Comparison of ENCODE assay signal across 8 mouse cellular contexts in the genomic region with DNA sequence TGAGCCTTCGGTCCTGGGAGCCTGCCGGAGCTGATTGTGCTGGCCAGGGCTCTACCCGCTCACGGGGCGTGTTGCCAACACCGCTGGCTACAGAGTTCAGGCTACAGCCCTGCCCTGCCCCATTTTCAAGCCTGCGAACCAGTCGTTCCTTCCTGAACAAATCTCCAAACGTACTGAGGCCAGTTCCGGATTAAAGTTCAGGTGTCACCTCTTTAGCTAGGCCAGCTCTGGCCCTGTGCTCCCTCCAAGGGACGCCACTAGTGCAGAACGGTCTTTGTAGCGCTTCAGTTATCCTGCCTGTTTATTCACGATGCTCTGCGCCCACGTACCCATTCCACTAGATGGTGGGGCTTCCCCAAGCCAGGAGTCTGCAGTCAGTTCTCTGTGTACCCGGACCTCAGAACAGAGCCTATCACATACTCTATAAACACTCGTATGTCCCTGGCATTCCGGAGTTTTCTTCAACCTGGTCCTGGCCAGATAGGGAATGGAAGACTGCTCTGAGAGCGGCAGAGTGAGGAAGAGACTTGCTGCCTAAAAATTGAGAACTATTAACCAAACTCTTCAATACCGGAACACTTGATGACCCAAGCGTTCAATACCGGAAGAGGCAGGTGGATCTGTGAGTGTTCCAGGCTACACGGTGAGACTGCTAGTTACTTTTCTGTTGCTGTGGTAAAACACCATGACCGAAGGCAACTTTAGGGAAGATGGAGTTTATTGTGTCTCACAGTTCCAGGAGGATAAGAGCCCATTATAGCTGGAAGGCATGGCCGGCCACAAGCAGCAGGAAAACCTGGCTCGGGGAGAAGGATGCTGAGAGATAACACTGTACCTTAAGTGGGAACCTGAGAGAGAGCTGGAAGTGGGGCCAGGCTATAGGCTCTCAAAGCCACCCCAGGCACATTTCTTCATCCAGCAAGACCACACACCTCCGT. TPM values are rescaled to one million over a fixed set of nuclear protein-coding genes. Genes with fewer than 3 reads are reported as not detected.
DNase-seq lines count a peak whose midpoint lies in the region; ATAC-seq lines count a peak whose summit lies in the region.

A gene (minus strand): TSS at position 101 of the 938 bp plus-strand sequence.

- H3K4me2 ChIP-seq in hindbrain, embryonic 13.5 days: peak within 1 kb of the TSS; percentile 73
- H3K4me2 ChIP-seq in liver, embryonic 15.5 days: peak within 1 kb of the TSS; percentile 80

- peak within 1 kb of the TSS; percentile 93 for H3K27ac ChIP-seq in hindbrain, embryonic 13.5 days
- peak within 1 kb of the TSS; percentile 95 for H3K27ac ChIP-seq in liver, embryonic 15.5 days (replicated peaks)

- no peaks in the 10 kb centered on the region for H3K27me3 ChIP-seq in hindbrain, embryonic 13.5 days
- H3K27me3 ChIP-seq in liver, embryonic 15.5 days: no peaks in the 10 kb centered on the region

- 0 out of 2 replicates have a peak, but pooled peaks cover under 1% of the 10 kb centered on the region for H3K36me3 ChIP-seq in hindbrain, embryonic 13.5 days
- H3K36me3 ChIP-seq in liver, embryonic 15.5 days (replicated peaks): peaks cover 11% of the 10 kb centered on the region; the same call in 1 of the 2 replicates

- WGBS in hindbrain, embryonic 13.5 days: 37% methylated on average over 27 of the region's 28 CpGs
- WGBS in liver, embryonic 15.5 days (ENCODE audit: insufficient replicate concordance): 35% methylated on average over 28 of the region's 28 CpGs

- peak within 1 kb of the TSS; percentile 91 for H3K4me3 ChIP-seq in hindbrain, embryonic 13.5 days
- peak within 1 kb of the TSS; percentile 86 for H3K4me3 ChIP-seq in liver, embryonic 15.5 days (replicated peaks)

- H3K9ac ChIP-seq in hindbrain, embryonic 13.5 days: peak within 1 kb of the TSS; percentile 92
- H3K9ac ChIP-seq in liver, embryonic 15.5 days: peak within 1 kb of the TSS; percentile 92

- no peaks in the 10 kb centered on the region for H3K9me3 ChIP-seq in hindbrain, embryonic 13.5 days
- H3K9me3 ChIP-seq in liver, embryonic 15.5 days (replicated peaks): no peaks in the 10 kb centered on the region

- peaks cover 39% of the 10 kb centered on the region for H3K4me1 ChIP-seq in hindbrain, embryonic 13.5 days (replicated peaks)
- peaks cover 61% of the 10 kb centered on the region for H3K4me1 ChIP-seq in liver, embryonic 15.5 days (replicated peaks)

- DNase-seq in layer of hippocampus, adult 8-10 months (ENCODE audit: low spot score in 2 of 2): no peak
- DNase-seq in layer of hippocampus, adult 11-12 months (ENCODE audit: low spot score): no peak
- DNase-seq in adrenal gland, adult 8-10 months: peak; percentile 8
- no peak for DNase-seq in gastrocnemius, adult 18-20 months (ENCODE audit: low spot score)
- no peak for DNase-seq in right cerebral cortex, adult 18-20 months

- ATAC-seq in hindbrain, embryonic 13.5 days (ENCODE audit: low FRiP score): peak; percentile 70
- peak; percentile 43 for ATAC-seq in liver, embryonic 15.5 days (ENCODE audit: insufficient read depth)
- ATAC-seq in cerebellum, adult (ENCODE audit: insufficient number of reproducible peaks, low FRiP score, low TSS enrichment): no peak; the same call in 1 of the 2 replicates

RNA-seq across cellular contexts. Expression of the gene that starts here (rescaled TPM):
- 10 to 100 TPM; 70.0 to 98.9 (median 81.6) TPM for total RNA-seq in layer of hippocampus, adult 8-10 months (2022)
- total RNA-seq in adrenal gland, adult 8-10 months (2022): 100 to 1,000 TPM; 296 to 432 (median 354) TPM
- total RNA-seq in gastrocnemius, adult 18-20 months (2021): 10 to 100 TPM; 40.3 to 50.1 TPM
- polyA plus RNA-seq in hindbrain, embryonic 13.5 days (2015; fragmentation: Nextera tagmentation; extraction: Ambion mirVana): 117 and 134 TPM in 2 replicates
- polyA plus RNA-seq in liver, embryonic 15.5 days (2015; fragmentation: Nextera tagmentation; extraction: Ambion mirVana): 143 and 165 TPM in 2 replicates
